Mouse (Mus musculus) frontal cortex, postnatal 10 days (tissue): ENCODE measurements around the gene Ppp1r1b.
A peak's percentile ranks its signal among the peaks of the same experiment; 100 is the strongest.

ENCODE experiments used
- DNase-seq, 2 experiments: peaks; one replicate each; pipeline ENCODE4 v3.0.0; 2022; ENCODE audit warnings: low spot score in 2 of 2, mixed read lengths in 1 of 2

Ppp1r1b gene

GRCm38 (mm10) chr11:98347385-98348082 lies 670 bp upstream of the Ppp1r1b start:
- DNase-seq, result no peak

GRCm38 (mm10) chr11:98349308-98349707 lies 1.1 kb downstream of the Ppp1r1b start:
- no peak for DNase-seq

- no peak for DNase-seq
Observed at GRCm38 (mm10) chr11:98352272-98352990, 4.2 kb downstream of the Ppp1r1b start.

- peak in 1 of 2 experiments; percentile 16 for DNase-seq
Observed at GRCm38 (mm10) chr11:98353651-98354211, 5.5 kb downstream of the Ppp1r1b start.

- no peak for DNase-seq
Observed at GRCm38 (mm10) chr11:98354445-98354844, 6.2 kb downstream of the Ppp1r1b start.

- no peak for DNase-seq
Observed at GRCm38 (mm10) chr11:98355732-98356299, 7.6 kb downstream of the Ppp1r1b start.

GRCm38 (mm10) chr11:98356625-98357394 lies 8.6 kb downstream of the Ppp1r1b start:
- DNase-seq, result no peak

GRCm38 (mm10) chr11:98357396-98358160 lies 9.4 kb downstream of the Ppp1r1b start:
- DNase-seq, result no peak

- DNase-seq, result peak; percentile 80 to 82
Observed at GRCm38 (mm10) chr11:98358161-98359083, 10.2 kb downstream of the Ppp1r1b start, which contains the start of gene Stard3. Gene Stard3, plus strand, starts transcription at chr11:98358368.

- DNase-seq, result no peak
Observed at GRCm38 (mm10) chr11:98360866-98361521, 12.8 kb downstream of the Ppp1r1b start.

- DNase-seq, result no peak
Observed at GRCm38 (mm10) chr11:98363817-98364216, 15.6 kb downstream of the Ppp1r1b start.

- no peak for DNase-seq
Observed at GRCm38 (mm10) chr11:98364410-98364809, 16.2 kb downstream of the Ppp1r1b start.

GRCm38 (mm10) chr11:98366290-98366689 lies 18.1 kb downstream of the Ppp1r1b start:
- no peak for DNase-seq

GRCm38 (mm10) chr11:98367171-98367862 lies 19.1 kb downstream of the Ppp1r1b start:
- peak in 1 of 2 experiments; percentile 61 for DNase-seq

GRCm38 (mm10) chr11:98367863-98368186 lies 19.6 kb downstream of the Ppp1r1b start:
- DNase-seq, result no peak

GRCm38 (mm10) chr11:98369337-98369736 lies 21.1 kb downstream of the Ppp1r1b start:
- no peak for DNase-seq

GRCm38 (mm10) chr11:98370588-98370987 lies 22.4 kb downstream of the Ppp1r1b start:
- DNase-seq, result no peak

GRCm38 (mm10) chr11:98371556-98372240 lies 23.5 kb downstream of the Ppp1r1b start:
- DNase-seq, result no peak
